Mouse (Mus musculus) c-Kit-positive CD71-positive TER-119-negative erythroid progenitor cells, embryonic 14.5 days (primary cell): Measurements from ENCODE around the gene Mapk11.

Source experiments
- DNase-seq: peaks from one replicate; pipeline ENCODE4 v3.0.0-alpha.2; 2013; ENCODE audit warnings: low read depth

The Mapk11 gene

DNA sequence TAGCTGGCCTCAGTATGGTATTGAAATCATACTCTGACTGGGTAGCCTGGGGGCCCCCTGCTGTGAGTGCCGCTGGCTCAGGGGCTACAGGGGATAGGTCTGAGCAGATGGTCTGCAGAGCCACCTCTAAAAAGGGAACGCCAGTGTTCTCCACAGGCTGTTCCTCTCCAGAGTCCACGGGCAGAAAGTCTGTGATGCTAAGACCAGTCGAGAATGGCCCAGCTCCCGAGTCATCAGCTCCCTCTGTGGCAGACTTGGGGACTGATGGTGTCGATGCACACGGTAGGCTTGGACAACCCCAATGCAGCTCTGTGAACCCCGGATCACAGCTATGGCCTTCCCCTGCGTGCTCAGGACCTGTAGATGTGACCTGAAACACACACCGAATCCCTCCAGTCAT lies 45.5 kb downstream of the Mapk11 start:
- DNase-seq = no peak

GRCm38 (mm10) chr15:89102646-89103045 lies 46.8 kb downstream of the Mapk11 start:
- DNase-seq = no peak

- no peak for DNase-seq
Observed at GRCm38 (mm10) chr15:89100823-89101222, 48.6 kb downstream of the Mapk11 start.

DNA sequence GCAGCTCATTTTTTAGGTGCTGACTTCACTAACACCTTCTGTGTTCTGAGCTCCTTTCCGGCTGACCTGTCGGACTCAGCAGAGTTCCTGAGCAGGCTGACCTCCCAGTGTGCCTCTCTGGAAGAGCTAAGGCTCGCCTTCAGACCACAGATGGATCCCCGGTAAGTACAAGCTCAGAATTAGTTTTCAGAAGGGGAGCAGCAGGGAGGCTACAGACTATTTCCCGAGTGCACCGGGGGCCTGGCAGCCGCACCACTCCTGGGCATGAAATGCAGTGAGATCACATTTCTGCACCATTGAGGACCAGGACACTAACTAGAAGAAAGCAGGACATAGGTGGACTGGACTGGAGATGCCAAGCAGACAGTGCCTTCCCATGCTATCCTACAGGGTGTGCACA lies 50.8 kb downstream of the Mapk11 start:
- DNase-seq = no peak

DNA sequence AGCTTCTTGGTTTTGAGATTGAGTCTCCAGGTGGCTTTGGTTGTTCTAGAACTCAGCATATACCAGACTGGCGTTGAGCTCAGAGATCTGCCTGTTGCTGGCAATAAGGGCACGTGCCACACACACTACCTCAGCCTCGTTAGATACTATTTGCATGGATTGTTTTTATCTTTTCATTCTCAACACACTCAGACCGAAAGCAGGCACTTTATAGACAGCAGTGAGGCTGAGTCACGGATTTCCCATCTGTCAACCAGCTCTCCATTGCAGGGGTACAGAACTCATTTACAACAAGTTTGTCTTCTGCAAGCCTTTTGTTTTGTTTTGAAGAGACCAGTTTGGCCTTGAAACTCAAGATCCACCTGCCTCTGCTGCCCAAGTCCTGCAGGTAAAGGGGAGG lies 52.0 kb downstream of the Mapk11 start:
- no peak for DNase-seq
